Mouse (Mus musculus) MEL (cell line): ENCODE measurements around the gene Syt16.

Source experiments
- CHD2 ChIP-seq: IDR thresholded peaks from 2 replicates; pipeline ENCODE4 v1.6.1; 2011; ENCODE audit warnings: low read length, improper control_type of control experiment
- CTCF ChIP-seq, 3 experiments: IDR thresholded peaks in 2 of 3; conservative IDR thresholded peaks in 1 of 3; 2 replicates each; pipeline ENCODE4 v1.5.1; 2011 to 2012; ENCODE audit warnings: low read length in 3 of 3, low read depth in 2 of 3, mild to moderate bottlenecking in 2 of 3, improper control_type of control experiment in 1 of 3, inconsistent platforms in 1 of 3, mixed read lengths in 1 of 3, moderate library complexity in 1 of 3; ENCODE audit not compliant: control insufficient read depth in 1 of 3, insufficient read depth in 1 of 3, poor library complexity in 1 of 3, severe bottlenecking in 1 of 3
- EP300 ChIP-seq, 2 experiments: IDR thresholded peaks; 2 replicates each; pipeline ENCODE4 v1.6.1; 2011; ENCODE audit warnings: improper control_type of control experiment in 2 of 2, low read length in 2 of 2, low read depth in 1 of 2, mild to moderate bottlenecking in 1 of 2
- GATA1 ChIP-seq: IDR thresholded peaks from 2 replicates; pipeline ENCODE4 v1.6.1; 2011; ENCODE audit warnings: low read depth, low read length, improper control_type of control experiment
- JUND ChIP-seq: IDR thresholded peaks from 2 replicates; pipeline ENCODE4 v1.6.1; 2011; ENCODE audit warnings: low read depth, mild to moderate bottlenecking, improper control_type of control experiment, low read length
- MAFK ChIP-seq: IDR thresholded peaks from 2 replicates; pipeline ENCODE4 v1.6.1; 2011; ENCODE audit warnings: low read depth, mild to moderate bottlenecking, low read length, improper control_type of control experiment, borderline replicate concordance
- MEF2A ChIP-seq: IDR thresholded peaks from 2 replicates; pipeline ENCODE4 v1.6.1; 2014; ENCODE audit warnings: low read depth, mild to moderate bottlenecking, inconsistent platforms, low read length, improper control_type of control experiment; ENCODE audit not compliant: poor library complexity, insufficient replicate concordance, severe bottlenecking; ENCODE audit errors: extremely low read depth
- MXI1 ChIP-seq: IDR thresholded peaks from 2 replicates; pipeline ENCODE4 v1.6.1; 2011; ENCODE audit warnings: mild to moderate bottlenecking, low read depth, low read length, improper control_type of control experiment
- POLR2A ChIP-seq, 2 experiments: IDR thresholded peaks; 2 replicates each; pipeline ENCODE4 v1.6.1; 2011 to 2012; ENCODE audit warnings: low read length in 2 of 2, mild to moderate bottlenecking in 2 of 2, control low read depth in 1 of 2, improper control_type of control experiment in 1 of 2, low read depth in 1 of 2, moderate library complexity in 1 of 2; ENCODE audit not compliant: control insufficient read depth in 1 of 2, insufficient read depth in 1 of 2, poor library complexity in 1 of 2
- RCOR1 ChIP-seq: IDR thresholded peaks from 2 replicates; pipeline ENCODE4 v1.6.1; 2012; ENCODE audit warnings: low read depth, mild to moderate bottlenecking, inconsistent platforms, low read length, improper control_type of control experiment
- SMC3 ChIP-seq: IDR thresholded peaks from 2 replicates; pipeline ENCODE4 v1.6.1; 2011; ENCODE audit warnings: low read depth, low read length, improper control_type of control experiment
- TBP ChIP-seq: IDR thresholded peaks from 2 replicates; pipeline ENCODE4 v1.8.0; 2011; ENCODE audit warnings: low read depth, low read length, improper control_type of control experiment

GRCm38 (mm10) chr12:74188815-74189214, 191.4 kb downstream of the Syt16 start:
- TF ChIP-seq RCOR1 (no peak), MXI1 (no peak), GATA1 (no peak), SMC3 (no peak), EP300 (IDR thresholded peaks at IDR 0.05; ENCODE audit: low read depth in 1 of 2, low read length in 2 of 2) (no peak), CHD2 (no peak), POLR2A (IDR thresholded peaks at IDR 0.05; ENCODE audit: control insufficient read depth in 1 of 2, insufficient read depth in 1 of 2, low read depth in 1 of 2, low read length in 2 of 2, poor library complexity in 1 of 2) (no peak), MAFK (no peak), JUND (no peak), MEF2A (no peak), CTCF (IDR thresholded peaks at IDR 0.05 in 2 of 3, conservative IDR thresholded peaks at IDR 0.05 in 1 of 3; ENCODE audit: control insufficient read depth in 1 of 3, insufficient read depth in 1 of 3, low read depth in 2 of 3, low read length in 3 of 3, poor library complexity in 1 of 3, severe bottlenecking in 1 of 3) (no peak), TBP (no peak)
